Mouse (Mus musculus) bone marrow, adult 2 months (tissue): ENCODE results near the gene Peli3.

Experiments used
- CTCF ChIP-seq: fragments of 200-500 bp; IDR thresholded peaks from 2 replicates; pipeline ENCODE4 v1.5.1; 2011; ENCODE audit warnings: low read length, control low read depth; ENCODE audit not compliant: control insufficient read depth, insufficient read depth
- POLR2A ChIP-seq: fragments of 200-500 bp; IDR thresholded peaks from 2 replicates; pipeline ENCODE4 v1.6.1; 2011; ENCODE audit warnings: low read depth, mild to moderate bottlenecking, control low read depth, low read length, borderline replicate concordance; ENCODE audit not compliant: control insufficient read depth

DNA sequence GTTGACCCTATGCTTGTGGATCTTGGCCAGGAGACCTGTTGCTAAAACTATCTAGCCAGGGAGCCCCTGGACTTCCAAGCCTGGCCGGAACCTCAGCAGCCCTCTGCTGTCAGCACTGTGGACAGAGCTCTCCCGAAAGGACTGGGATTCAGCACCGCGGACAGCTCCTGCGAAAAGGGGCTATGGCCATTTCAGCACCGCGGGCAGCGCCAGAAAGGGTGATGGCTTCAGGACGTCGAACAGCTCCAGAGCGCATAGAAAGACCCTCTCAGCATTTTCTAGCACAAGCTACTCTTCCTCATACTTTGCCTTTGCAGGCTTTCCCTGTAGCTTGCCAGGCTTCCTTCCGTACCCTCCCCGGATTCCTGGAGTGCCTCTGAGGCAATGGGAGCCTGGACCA, 46.1 kb upstream of the Peli3 start:
- TF ChIP-seq POLR2A (peak; percentile 34; the same call in 1 of the 2 replicates), CTCF (peak; percentile 32; the same call in 1 of the 2 replicates)
